Mouse (Mus musculus): Measurements from ENCODE around the gene Abcd3.

Abcd3 gene

GRCm38 (mm10) chr3:121738742-121739342, 76.3 kb downstream of the Abcd3 start:
- no peak for DNase-seq (ENCODE audit: low spot score)

- no peak for DNase-seq (ENCODE audit: low spot score)
These were observed 77.2 kb downstream of the Abcd3 start for GRCm38 (mm10) chr3:121737901-121738300.

GRCm38 (mm10) chr3:121737453-121737852, 77.6 kb downstream of the Abcd3 start:
- DNase-seq (ENCODE audit: low spot score), result no peak

- DNase-seq (ENCODE audit: low spot score), result peak; percentile 82
These were observed 78.9 kb downstream of the Abcd3 start for GRCm38 (mm10) chr3:121736025-121736744.

- no peak for DNase-seq (ENCODE audit: low spot score)
These were observed 79.6 kb downstream of the Abcd3 start for GRCm38 (mm10) chr3:121735542-121735941.

GRCm38 (mm10) chr3:121729678-121730077, 85.4 kb downstream of the Abcd3 start:
- DNase-seq (ENCODE audit: low spot score), result no peak

GRCm38 (mm10) chr3:121725651-121726050, 89.5 kb downstream of the Abcd3 start:
- no peak for DNase-seq (ENCODE audit: low spot score)

GRCm38 (mm10) chr3:121724553-121724952, 90.5 kb downstream of the Abcd3 start:
- DNase-seq (ENCODE audit: low spot score), result no peak

GRCm38 (mm10) chr3:121723968-121724524, 91.1 kb downstream of the Abcd3 start:
- DNase-seq (ENCODE audit: low spot score), result no peak

GRCm38 (mm10) chr3:121722971-121723844, 91.9 kb downstream of the Abcd3 start, which contains the start of gene F3:
Gene F3, plus strand, starts transcription at chr3:121723537.
- peak; percentile 82 for DNase-seq (ENCODE audit: low spot score)

- no peak for DNase-seq (ENCODE audit: low spot score)
These were observed 93.4 kb downstream of the Abcd3 start for GRCm38 (mm10) chr3:121721691-121722070.

- no peak for DNase-seq (ENCODE audit: low spot score)
These were observed 94.1 kb downstream of the Abcd3 start for GRCm38 (mm10) chr3:121720801-121721690.

GRCm38 (mm10) chr3:121719701-121720100, 95.4 kb downstream of the Abcd3 start:
- no peak for DNase-seq (ENCODE audit: low spot score)

- DNase-seq (ENCODE audit: low spot score), result no peak
These were observed 96.4 kb downstream of the Abcd3 start for GRCm38 (mm10) chr3:121718679-121719078.

GRCm38 (mm10) chr3:121716480-121716879, 98.6 kb downstream of the Abcd3 start:
- no peak for DNase-seq (ENCODE audit: low spot score)

- no peak for DNase-seq (ENCODE audit: low spot score)
These were observed 99.2 kb downstream of the Abcd3 start for GRCm38 (mm10) chr3:121715741-121716459.

- DNase-seq (ENCODE audit: low spot score), result no peak
These were observed 99.8 kb downstream of the Abcd3 start for GRCm38 (mm10) chr3:121715336-121715735.

- DNase-seq (ENCODE audit: low spot score), result no peak
These were observed 100.6 kb downstream of the Abcd3 start for GRCm38 (mm10) chr3:121714461-121714860.

GRCm38 (mm10) chr3:121713816-121714215, 101.3 kb downstream of the Abcd3 start:
- no peak for DNase-seq (ENCODE audit: low spot score)

- DNase-seq (ENCODE audit: low spot score), result no peak
These were observed 101.9 kb downstream of the Abcd3 start for GRCm38 (mm10) chr3:121713151-121713701.
